Mouse (Mus musculus) forebrain, embryonic 10.5 days (tissue): ENCODE data around the gene Dzip1. TPM values are rescaled to one million over a fixed set of nuclear protein-coding genes. Genes with fewer than 3 reads are reported as not detected.

Source experiments
- DNase-seq: peaks from one replicate; pipeline ENCODE4 v3.0.0-alpha.2; 2017; ENCODE audit warnings: low spot score; ENCODE audit errors: extremely low spot score
- H3K27ac ChIP-seq: fragments of 300-500 bp; sonication (generic); 2 replicates; pipeline ENCODE4 v1.5.1; 2016; ENCODE audit warnings: mild to moderate bottlenecking
- H3K27me3 ChIP-seq: fragments of 300-500 bp; sonication (generic); 2 replicates; pipeline ENCODE4 v1.6.1; 2016; ENCODE audit warnings: mild to moderate bottlenecking; ENCODE audit not compliant: poor library complexity, severe bottlenecking
- H3K36me3 ChIP-seq: fragments of 300-500 bp; sonication (generic); replicated peaks from 2 replicates; pipeline ENCODE4 v1.6.1; 2016; ENCODE audit warnings: mild to moderate bottlenecking, moderate library complexity
- H3K4me1 ChIP-seq: fragments of 300-500 bp; sonication (generic); 2 replicates; pipeline ENCODE4 v1.6.1; 2016
- H3K4me3 ChIP-seq: fragments of 300-500 bp; sonication (generic); 2 replicates; pipeline ENCODE4 v1.5.1; 2016; ENCODE audit warnings: mild to moderate bottlenecking, moderate library complexity
- H3K9me3 ChIP-seq: fragments of 300-500 bp; sonication (generic); 2 replicates; pipeline ENCODE4 v1.6.1; 2016; ENCODE audit warnings: mild to moderate bottlenecking, moderate library complexity
- WGBS: fragments of 180-500 bp; shearing (Covaris S2); methylation state at CpG from one replicate; pipeline ENCODE4 v1.1.7; 2016; 5-methylcytosine and 5-hydroxymethylcytosine counted together
- polyA plus RNA-seq: library from polyadenylated mRNA; unstranded; fragments of >200 nt; fragmentation: Nextera tagmentation; extraction: Ambion mirVana; gene quantifications from 2 replicates; pipeline ENCODE4 v1.2.1, GENCODE M21; 2016

Gene Dzip1
- polyA plus RNA-seq, 1 experiment from 2014 or later = 13.9 TPM

DNA sequence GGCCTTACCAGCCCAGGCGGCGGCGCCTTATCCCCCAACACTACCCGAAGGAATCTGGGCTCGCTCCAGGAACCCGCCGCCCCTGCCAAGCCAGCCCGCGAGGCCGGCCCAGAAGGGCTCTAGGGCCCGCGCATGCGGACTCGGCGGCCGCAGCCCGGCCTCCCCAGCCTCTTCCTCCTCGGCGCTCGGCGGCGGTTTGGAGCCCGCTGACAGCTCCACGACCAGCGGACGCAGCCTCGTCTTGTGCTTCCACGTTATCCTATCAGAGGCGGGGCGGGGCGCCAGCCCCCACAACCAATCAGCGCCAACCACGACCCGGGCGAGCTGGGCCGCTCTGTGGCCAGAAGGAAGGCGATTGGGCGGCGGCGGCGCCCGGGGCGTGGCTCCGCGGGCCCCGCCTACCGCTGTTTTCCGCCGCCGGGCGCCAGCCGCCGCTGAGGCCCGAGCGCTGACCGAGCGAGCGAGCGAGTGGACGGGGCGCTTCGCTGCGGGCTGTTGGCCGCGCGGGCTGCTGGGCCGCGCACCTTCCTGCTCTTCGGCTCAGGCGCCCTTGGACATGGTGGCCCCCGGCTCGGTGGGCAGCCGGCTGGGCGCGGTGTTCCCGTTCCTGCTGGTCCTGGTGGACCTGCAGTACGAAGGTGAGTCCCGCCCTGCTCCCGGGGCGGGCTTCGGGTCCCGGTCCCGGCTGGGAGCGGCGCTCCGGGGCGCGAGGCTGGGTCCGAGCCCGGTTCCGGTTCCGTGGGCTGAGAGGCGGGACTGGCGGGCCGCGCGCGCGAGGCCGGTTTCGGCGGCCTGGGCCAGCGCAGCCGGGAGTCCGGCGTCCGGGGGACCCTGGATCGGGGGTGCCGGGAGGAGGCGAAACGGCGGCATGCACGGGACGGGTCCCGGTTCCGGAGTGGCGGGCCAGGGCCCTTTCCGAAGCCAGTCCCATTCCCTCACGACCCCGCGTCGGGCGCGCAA lies 12.6 kb upstream of the Dzip1 start, which contains the start of gene Dnajc3:
Gene Dnajc3 (plus strand): TSS at position 444 of the 960 bp plus-strand sequence.
- H3K36me3 ChIP-seq = no peaks in the 10 kb centered on the region
- peak; percentile 100 for DNase-seq
- H3K9me3 ChIP-seq = no peaks in the 10 kb centered on the region
- peaks cover 47% of the 10 kb centered on the region for H3K4me1 ChIP-seq
- under 1% methylated on average over 123 of the region's 124 CpGs for WGBS
- peak within 1 kb of the TSS; percentile 99 for H3K4me3 ChIP-seq
- peaks cover 20% of the 10 kb centered on the region for H3K27me3 ChIP-seq
- peak within 1 kb of the TSS; percentile 96 for H3K27ac ChIP-seq

DNA sequence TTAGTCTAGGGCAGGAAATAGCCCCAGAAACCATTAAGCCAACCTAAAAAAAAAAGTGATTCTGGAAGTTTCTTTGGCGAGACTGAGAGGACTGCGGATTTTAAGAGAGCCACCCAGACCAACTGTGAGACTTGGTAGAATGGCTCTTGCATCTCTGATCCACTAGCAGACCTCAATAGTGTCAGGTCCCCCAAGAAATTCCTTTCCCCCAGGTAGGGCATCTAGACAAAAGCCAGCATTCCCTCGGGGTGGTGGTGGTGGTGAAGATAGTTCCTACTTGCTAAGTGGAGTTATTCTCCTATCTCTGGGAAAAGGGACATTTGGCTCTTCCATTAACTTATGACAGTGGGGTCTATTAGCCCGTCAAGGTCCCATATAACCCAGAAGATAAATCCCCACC lies 11.7 kb upstream of the Dzip1 start:
- H3K27me3 ChIP-seq = peaks cover 20% of the 10 kb centered on the region
- peak overlapping the region; percentile 96 for H3K27ac ChIP-seq
- H3K9me3 ChIP-seq = no peaks in the 10 kb centered on the region
- 29% methylated on average over 4 of the region's 4 CpGs for WGBS
- peak overlapping the region; percentile 99 for H3K4me3 ChIP-seq
- peaks cover 52% of the 10 kb centered on the region for H3K4me1 ChIP-seq
- DNase-seq = no peak
- H3K36me3 ChIP-seq = no peaks in the 10 kb centered on the region

DNA sequence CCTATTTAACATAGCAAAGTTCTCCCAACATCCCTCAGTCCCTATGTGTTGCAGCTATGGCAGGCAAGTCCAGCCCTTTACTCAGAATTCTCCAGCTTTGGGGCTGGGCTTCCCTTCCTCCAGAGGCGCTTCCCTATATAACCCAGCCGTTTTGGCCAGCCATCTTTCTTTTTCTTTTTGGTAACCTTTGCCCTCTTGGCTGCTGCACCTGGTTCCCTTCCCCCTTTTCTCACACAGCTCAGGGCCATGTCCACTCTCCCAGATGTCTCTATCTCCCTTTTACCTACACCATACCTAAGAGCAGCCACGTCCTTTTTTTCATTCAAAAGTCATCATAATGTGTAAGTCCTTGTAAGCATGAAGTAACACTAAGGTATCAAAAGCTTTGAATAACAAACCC lies 11.0 kb upstream of the Dzip1 start:
- no peak for DNase-seq
- WGBS = 65% methylated on average over 3 of the region's 3 CpGs
- Histone ChIP-seq H3K27ac (no peak overlapping the region), H3K36me3 (no peaks in the 10 kb centered on the region), H3K27me3 (peaks cover 20% of the 10 kb centered on the region), H3K4me1 (peaks cover 49% of the 10 kb centered on the region), H3K4me3 (no peak overlapping the region), H3K9me3 (no peaks in the 10 kb centered on the region)

DNA sequence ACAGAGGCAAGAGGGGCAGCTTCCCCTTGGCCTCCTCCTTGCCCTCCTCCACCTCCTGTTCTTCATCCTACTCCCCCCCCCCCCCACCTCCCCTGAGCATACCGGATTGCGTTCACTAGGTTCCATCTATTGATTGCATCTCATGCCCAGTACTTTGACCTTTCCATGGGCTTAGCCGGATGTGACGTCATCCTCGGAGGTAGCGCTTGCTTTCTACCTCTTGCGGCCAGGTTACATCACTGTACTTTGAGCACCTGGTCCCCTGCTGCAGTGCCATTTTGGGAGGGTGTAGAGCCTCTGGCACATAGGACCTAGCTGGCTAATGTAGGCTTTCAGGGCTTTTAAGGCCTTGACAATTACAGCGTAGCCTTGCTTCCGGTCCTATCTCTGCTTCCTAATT lies 9.4 kb upstream of the Dzip1 start:
- Histone ChIP-seq H3K36me3 (no peaks in the 10 kb centered on the region), H3K9me3 (no peaks in the 10 kb centered on the region)
- 90% methylated on average over 9 of the region's 9 CpGs for WGBS

DNA sequence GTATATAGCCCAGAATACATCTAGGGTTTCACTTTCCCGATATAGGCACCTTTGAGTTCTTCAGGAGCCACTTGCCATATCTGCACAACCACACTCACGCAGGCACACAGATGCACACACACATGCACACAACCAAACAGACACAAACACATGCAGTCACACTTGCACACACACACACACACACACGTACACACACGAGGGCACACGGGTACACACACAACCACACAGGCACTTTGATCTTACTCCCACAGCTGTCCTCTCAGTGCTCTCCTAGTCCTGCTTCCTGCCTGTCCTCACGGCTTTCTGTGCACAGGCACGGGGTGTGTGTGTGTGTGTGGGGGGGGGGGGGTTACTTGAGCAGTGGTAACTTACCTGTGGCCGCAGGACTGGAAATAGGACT lies 7.7 kb upstream of the Dzip1 start:
- H3K4me3 ChIP-seq = no peak overlapping the region
- H3K36me3 ChIP-seq = no peaks in the 10 kb centered on the region
- H3K9me3 ChIP-seq = no peaks in the 10 kb centered on the region
- peaks cover 20% of the 10 kb centered on the region for H3K27me3 ChIP-seq
- peaks cover 28% of the 10 kb centered on the region for H3K4me1 ChIP-seq
- no peak overlapping the region for H3K27ac ChIP-seq
- no peak for DNase-seq
- 68% methylated on average over 8 of the region's 8 CpGs for WGBS

More for the DNA sequence above, 9.4 kb upstream of the Dzip1 start:
- H3K27ac ChIP-seq = no peak overlapping the region
- H3K4me1 ChIP-seq = peaks cover 41% of the 10 kb centered on the region
- H3K27me3 ChIP-seq = peaks cover 20% of the 10 kb centered on the region
- no peak for DNase-seq
- no peak overlapping the region for H3K4me3 ChIP-seq

DNA sequence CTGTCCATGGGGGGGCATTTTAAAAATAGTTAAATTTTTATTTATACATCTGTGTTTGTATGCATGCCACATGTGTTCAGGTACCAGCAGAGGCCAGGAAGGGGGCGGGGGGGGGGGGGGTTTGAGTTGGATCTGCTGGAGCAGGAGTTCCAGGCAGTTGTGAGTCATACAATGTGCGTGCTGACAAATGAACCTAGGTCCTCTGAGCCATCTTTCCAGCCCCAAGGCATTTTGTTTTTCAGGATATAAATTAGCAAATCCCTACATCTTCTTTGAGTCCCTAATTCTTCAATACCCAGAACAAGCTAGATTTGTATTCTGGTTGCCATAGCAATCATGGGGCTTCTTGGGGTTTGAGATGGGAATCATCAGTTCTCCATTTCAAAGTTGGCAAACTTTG lies 5.9 kb upstream of the Dzip1 start:
- WGBS = 60% methylated on average over 2 of the region's 2 CpGs
- H3K9me3 ChIP-seq = no peaks in the 10 kb centered on the region

DNA sequence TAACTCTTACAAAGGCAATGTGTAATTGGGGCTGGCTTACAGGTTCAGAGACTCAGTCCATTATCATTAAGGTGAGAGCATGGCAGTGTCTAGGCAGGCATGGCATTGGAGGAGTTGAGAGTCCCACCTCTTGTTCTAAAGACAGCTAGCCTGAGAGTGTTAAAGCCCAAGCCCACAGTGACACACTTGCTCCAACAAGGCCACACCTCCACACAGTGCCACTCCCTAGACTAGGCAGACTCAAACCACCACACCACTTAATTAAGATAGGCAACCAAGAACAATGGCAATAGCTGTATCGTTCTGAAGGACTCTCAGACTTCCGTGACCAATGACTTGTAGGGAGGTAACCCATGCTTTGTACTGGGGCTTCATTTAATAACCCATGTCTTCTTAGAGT lies 5.5 kb upstream of the Dzip1 start:
- Histone ChIP-seq H3K27me3 (peaks cover 21% of the 10 kb centered on the region), H3K4me3 (no peak overlapping the region), H3K4me1 (peaks cover 20% of the 10 kb centered on the region), H3K27ac (no peak overlapping the region), H3K9me3 (no peaks in the 10 kb centered on the region), H3K36me3 (no peaks in the 10 kb centered on the region)
- no peak for DNase-seq
- 81% methylated on average over 2 of the region's 2 CpGs for WGBS

More for the DNA sequence above, 5.9 kb upstream of the Dzip1 start:
- Histone ChIP-seq H3K27me3 (peaks cover 21% of the 10 kb centered on the region), H3K36me3 (no peaks in the 10 kb centered on the region), H3K27ac (no peak overlapping the region), H3K4me3 (no peak overlapping the region), H3K4me1 (peaks cover 17% of the 10 kb centered on the region)
- DNase-seq = no peak

DNA sequence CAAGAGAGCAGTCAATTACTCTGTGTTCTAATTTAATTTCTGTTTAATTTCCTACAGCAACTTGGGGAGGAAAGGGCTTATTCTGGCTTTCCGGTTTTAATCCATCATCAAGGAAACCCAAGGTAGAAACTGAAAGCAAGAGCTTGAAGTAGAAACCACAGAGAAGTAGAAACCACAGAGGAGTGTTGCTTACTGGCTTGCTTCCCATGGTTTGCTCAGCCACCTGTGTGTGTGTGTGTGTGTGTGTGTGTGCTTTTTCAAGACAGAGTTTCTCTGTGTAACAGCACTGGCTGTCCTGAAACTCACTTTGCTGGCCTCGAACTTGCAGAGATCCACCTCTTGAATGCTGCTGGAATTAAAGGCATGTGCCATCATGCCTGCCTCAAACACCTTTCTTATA lies 4.5 kb upstream of the Dzip1 start:
- H3K27ac ChIP-seq = no peak overlapping the region
- H3K27me3 ChIP-seq = peaks cover 19% of the 10 kb centered on the region
- no peak overlapping the region for H3K4me3 ChIP-seq
- no peak for DNase-seq
- 85% methylated on average over 2 of the region's 2 CpGs for WGBS
- H3K36me3 ChIP-seq = no peaks in the 10 kb centered on the region
- H3K9me3 ChIP-seq = no peaks in the 10 kb centered on the region
- H3K4me1 ChIP-seq = peaks cover 30% of the 10 kb centered on the region

DNA sequence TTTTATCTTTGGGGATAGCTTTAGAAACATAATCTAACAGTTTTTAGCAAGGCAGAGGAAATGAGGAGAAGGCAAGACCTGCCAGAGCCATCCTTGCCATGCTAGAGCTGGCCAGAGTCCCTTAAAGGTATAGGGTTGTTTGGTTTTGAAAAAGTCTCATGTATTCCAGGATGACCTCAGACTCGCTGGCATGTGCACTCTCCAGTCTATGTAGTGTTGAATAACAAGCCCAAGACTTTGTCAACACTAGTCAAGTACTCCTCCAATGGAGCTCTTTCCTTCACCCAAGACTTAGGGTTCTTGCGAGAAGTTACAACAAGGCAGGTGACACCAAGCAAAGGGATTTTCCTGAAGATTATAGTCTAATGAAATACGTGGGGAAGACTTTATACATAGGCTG lies 3.3 kb upstream of the Dzip1 start:
- H3K4me3 ChIP-seq = no peak overlapping the region
- DNase-seq = no peak
- no peaks in the 10 kb centered on the region for H3K36me3 ChIP-seq
- 87% methylated on average over 3 of the region's 3 CpGs for WGBS
- no peaks in the 10 kb centered on the region for H3K9me3 ChIP-seq
- H3K27ac ChIP-seq = no peak overlapping the region
- H3K27me3 ChIP-seq = peaks cover 27% of the 10 kb centered on the region
- H3K4me1 ChIP-seq = peaks cover 42% of the 10 kb centered on the region

DNA sequence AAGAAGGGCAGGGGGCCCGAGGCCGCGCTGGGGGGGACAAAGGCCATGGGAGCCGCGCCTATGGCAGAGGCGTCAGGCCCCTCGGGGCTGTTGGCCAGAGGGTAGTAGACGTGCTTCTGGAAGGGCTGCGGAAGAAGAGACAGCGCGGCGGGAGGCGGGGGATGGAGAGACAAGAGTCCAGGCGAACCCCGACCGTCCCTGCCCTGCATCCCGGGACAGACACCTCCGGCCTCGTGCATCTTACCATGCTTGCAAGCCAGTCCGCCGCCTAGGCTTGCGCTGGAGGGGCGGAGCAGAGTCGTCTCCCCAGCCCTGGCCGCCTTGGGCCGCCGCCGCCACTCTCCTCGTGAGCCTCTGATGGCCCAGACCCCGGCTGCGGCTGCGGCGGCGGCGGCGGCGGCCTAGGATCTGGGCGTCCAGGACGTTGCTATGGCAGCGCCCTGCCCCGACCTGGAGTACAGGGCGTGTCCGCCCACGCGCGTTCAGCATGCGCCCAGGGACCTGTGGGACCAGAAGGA lies 2.5 kb downstream of the Dzip1 start:
- H3K36me3 ChIP-seq = peaks cover 38% of the 10 kb centered on the region
- DNase-seq = peak; percentile 54
- 0% methylated on average over 47 of the region's 47 CpGs for WGBS
- H3K4me1 ChIP-seq = peaks cover 44% of the 10 kb centered on the region
- H3K4me3 ChIP-seq = peak overlapping the region; percentile 75
- peaks cover 60% of the 10 kb centered on the region for H3K27me3 ChIP-seq
- H3K27ac ChIP-seq = peak overlapping the region; percentile 53
- no peaks in the 10 kb centered on the region for H3K9me3 ChIP-seq

DNA sequence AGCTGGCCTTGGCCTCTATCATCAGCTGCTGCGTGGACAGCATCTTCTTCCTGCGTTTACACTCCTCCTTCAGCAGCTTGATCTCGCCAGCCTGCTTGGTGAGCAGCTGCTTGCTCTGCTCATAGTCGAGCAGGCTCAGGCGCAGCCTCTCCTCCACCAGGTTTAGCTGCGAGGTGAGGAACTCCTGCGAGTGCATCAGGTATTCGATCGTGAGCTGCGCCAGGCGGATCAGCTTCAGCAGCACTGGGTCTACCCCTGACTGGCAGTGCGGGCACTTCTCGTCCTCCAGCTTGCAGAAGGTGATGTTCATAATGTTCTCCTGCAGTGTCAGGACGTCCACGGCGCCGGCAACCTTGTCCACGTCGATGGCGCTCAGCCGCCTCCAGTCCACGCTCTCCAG lies 3.0 kb downstream of the Dzip1 start:
- H3K27ac ChIP-seq = peak overlapping the region; percentile 53; the same call in 1 of the 2 replicates
- H3K4me3 ChIP-seq = peak overlapping the region; percentile 75
- no peak for DNase-seq
- H3K36me3 ChIP-seq = peaks cover 43% of the 10 kb centered on the region
- peaks cover 60% of the 10 kb centered on the region for H3K27me3 ChIP-seq
- WGBS = 19% methylated on average over 22 of the region's 22 CpGs
- H3K4me1 ChIP-seq = peaks cover 44% of the 10 kb centered on the region
- no peaks in the 10 kb centered on the region for H3K9me3 ChIP-seq

DNA sequence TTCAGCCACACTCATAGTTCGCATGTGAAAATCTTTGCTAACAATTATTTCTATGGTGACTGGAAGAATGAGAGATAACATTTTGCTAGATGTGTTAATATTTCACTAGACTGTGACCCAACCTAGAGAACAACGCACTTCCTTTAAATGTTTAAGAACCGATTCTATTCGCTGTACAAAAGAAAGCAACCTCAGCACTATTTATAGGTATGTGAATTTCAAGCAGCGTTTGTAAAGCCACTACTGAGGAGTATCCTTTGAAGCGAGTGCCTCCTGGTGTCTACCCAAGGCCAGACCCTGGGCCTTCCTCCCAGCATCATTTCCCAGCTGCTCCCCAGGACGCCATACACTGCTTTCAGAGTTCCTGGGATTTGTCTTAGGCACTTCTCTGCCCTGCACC lies 4.6 kb downstream of the Dzip1 start:
- Histone ChIP-seq H3K9me3 (no peaks in the 10 kb centered on the region), H3K36me3 (peaks cover 57% of the 10 kb centered on the region), H3K27me3 (peaks cover 46% of the 10 kb centered on the region), H3K27ac (no peak overlapping the region), H3K4me3 (no peak overlapping the region), H3K4me1 (peaks cover 39% of the 10 kb centered on the region)
- DNase-seq = no peak
- WGBS = 64% methylated on average over 7 of the region's 7 CpGs

DNA sequence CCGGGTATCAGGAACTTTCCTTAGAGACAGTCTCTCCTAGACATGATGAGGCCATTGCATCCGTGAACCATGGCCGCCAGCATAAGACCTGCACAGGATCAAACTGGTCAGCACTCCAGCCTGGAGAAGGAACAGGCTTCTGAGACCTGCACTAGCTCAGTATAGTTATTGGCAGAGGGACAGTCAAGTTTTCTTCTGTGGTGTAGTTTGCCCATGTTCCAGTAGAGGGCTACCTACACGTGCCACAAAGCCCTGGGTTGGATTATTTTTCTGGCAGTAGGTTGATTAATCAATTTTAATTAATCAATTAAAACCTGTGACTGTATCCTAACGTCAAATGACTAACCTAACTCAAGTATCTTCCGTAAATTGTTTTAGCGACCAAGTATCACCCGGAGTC lies 6.2 kb downstream of the Dzip1 start:
- peaks cover 69% of the 10 kb centered on the region for H3K36me3 ChIP-seq
- WGBS = 72% methylated on average over 8 of the region's 8 CpGs
- no peak overlapping the region for H3K27ac ChIP-seq
- H3K9me3 ChIP-seq = no peaks in the 10 kb centered on the region
- no peak for DNase-seq
- H3K4me1 ChIP-seq = peaks cover 23% of the 10 kb centered on the region
- H3K27me3 ChIP-seq = peaks cover 38% of the 10 kb centered on the region
- H3K4me3 ChIP-seq = no peak overlapping the region
